Mouse (Mus musculus) lung, postnatal 4 days (tissue): Measurements from ENCODE around the gene Eif4b.
"Not testable (repeated sequence)": the region's sequence is repeated elsewhere in the genome, so short reads cannot be mapped to it uniquely, and the experiment has no call there.

Experiments
- DNase-seq, 2 experiments: peaks; one replicate each; pipeline ENCODE4 v3.0.0; 2021

Eif4b gene

GRCm38 (mm10) chr15:102074876-102075585, 1.5 kb downstream of the Eif4b start:
- no peak for DNase-seq

GRCm38 (mm10) chr15:102077111-102077677, 3.6 kb downstream of the Eif4b start:
- no peak for DNase-seq

- no peak for DNase-seq
These were observed 5.6 kb downstream of the Eif4b start for GRCm38 (mm10) chr15:102079221-102079620.

- DNase-seq: not testable (repeated sequence)
These were observed 6.4 kb downstream of the Eif4b start for GRCm38 (mm10) chr15:102079924-102080323.

- DNase-seq: no peak
These were observed 6.9 kb downstream of the Eif4b start for GRCm38 (mm10) chr15:102080429-102080828.

GRCm38 (mm10) chr15:102082148-102082547, 8.6 kb downstream of the Eif4b start:
- no peak for DNase-seq

GRCm38 (mm10) chr15:102083028-102083427, 9.5 kb downstream of the Eif4b start:
- no peak for DNase-seq

GRCm38 (mm10) chr15:102089914-102090585, 16.5 kb downstream of the Eif4b start:
- DNase-seq: no peak

- DNase-seq: peak in 1 of 2 experiments; percentile 43
These were observed 17.6 kb downstream of the Eif4b start for GRCm38 (mm10) chr15:102091063-102091679.

GRCm38 (mm10) chr15:102091688-102092087, 18.1 kb downstream of the Eif4b start:
- DNase-seq: no peak

- no peak for DNase-seq
These were observed 18.6 kb downstream of the Eif4b start for GRCm38 (mm10) chr15:102092222-102092621.

- DNase-seq: no peak
These were observed 20.6 kb downstream of the Eif4b start for GRCm38 (mm10) chr15:102094157-102094556.

- no peak for DNase-seq
These were observed 21.4 kb downstream of the Eif4b start for GRCm38 (mm10) chr15:102094988-102095387.

- no peak for DNase-seq
These were observed 23.8 kb downstream of the Eif4b start for GRCm38 (mm10) chr15:102097147-102097915.

- no peak for DNase-seq
These were observed 24.5 kb downstream of the Eif4b start for GRCm38 (mm10) chr15:102097991-102098555.

- DNase-seq: no peak
These were observed 25.7 kb downstream of the Eif4b start for GRCm38 (mm10) chr15:102099260-102099659.

- DNase-seq: no peak
These were observed 26.2 kb downstream of the Eif4b start for GRCm38 (mm10) chr15:102099771-102100160.

- DNase-seq: peak; percentile 86 to 92
These were observed 26.8 kb downstream of the Eif4b start, which contains the start of gene Tns2 for GRCm38 (mm10) chr15:102100161-102100981. Gene Tns2, plus strand, starts transcription at chr15:102100413.

GRCm38 (mm10) chr15:102100996-102101671, 27.6 kb downstream of the Eif4b start:
- DNase-seq: peak; percentile 60 to 85

- peak; percentile 76 to 86 for DNase-seq
These were observed 28.3 kb downstream of the Eif4b start for GRCm38 (mm10) chr15:102101672-102102541.
